Mouse (Mus musculus) myocyte (in vitro differentiated cells): Measurements from ENCODE around the gene Ptpn18.
"Not testable (repeated sequence)": the region's sequence is repeated elsewhere in the genome, so short reads cannot be mapped to it uniquely, and the experiment has no call there.

Experiments
- CEBPB ChIP-seq: IDR thresholded peaks from 2 replicates; pipeline ENCODE4 v1.6.1; 2011; ENCODE audit warnings: mild to moderate bottlenecking, moderate library complexity; ENCODE audit not compliant: poor library complexity, insufficient read depth, severe bottlenecking
- E2F4 ChIP-seq: IDR thresholded peaks from one replicate; pipeline ENCODE4 v1.6.1; 2011; ENCODE audit warnings: mild to moderate bottlenecking, control low read depth, moderate library complexity; ENCODE audit not compliant: insufficient read depth
- MAX ChIP-seq: IDR thresholded peaks from one replicate; pipeline ENCODE4 v1.6.1; 2011; ENCODE audit warnings: low read depth, mild to moderate bottlenecking, control low read depth
- POLR2A ChIP-seq: IDR thresholded peaks from one replicate; pipeline ENCODE4 v1.6.1; 2011; ENCODE audit warnings: low read depth, mild to moderate bottlenecking, control low read depth, moderate library complexity; ENCODE audit not compliant: insufficient read length

DNA sequence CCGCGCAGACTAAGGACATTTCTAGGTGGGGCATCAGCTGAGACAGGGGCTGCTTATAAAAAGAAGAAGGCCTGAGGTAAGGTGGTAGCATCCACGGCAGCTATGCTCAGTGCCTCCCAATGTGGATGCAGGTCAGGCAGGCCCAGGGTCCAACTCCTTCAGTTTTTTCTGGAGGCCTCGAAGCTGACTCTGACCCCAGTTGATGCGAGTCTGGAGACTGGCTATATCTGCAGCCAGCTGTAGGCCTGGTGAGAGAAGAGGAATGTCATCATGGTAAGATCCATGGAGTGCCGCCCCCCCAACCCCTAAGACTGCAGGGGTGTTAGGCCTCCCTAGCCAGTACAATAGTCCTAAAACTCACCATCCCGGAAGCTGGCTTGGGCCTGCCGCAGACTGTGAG is 22.2 kb upstream of the Ptpn18 start:
- not testable (repeated sequence) for TF ChIP-seq CEBPB, POLR2A, E2F4, MAX
